Mouse (Mus musculus): ENCODE measurements around the gene Sfrp5. TPM values are rescaled to one million over a fixed set of nuclear protein-coding genes. Genes with fewer than 3 reads are reported as not detected.

The Sfrp5 gene
- not detected in 2 replicates for polyA plus RNA-seq (2012; ENCODE audit: insufficient read depth, insufficient read length, missing spikeins)

DNA sequence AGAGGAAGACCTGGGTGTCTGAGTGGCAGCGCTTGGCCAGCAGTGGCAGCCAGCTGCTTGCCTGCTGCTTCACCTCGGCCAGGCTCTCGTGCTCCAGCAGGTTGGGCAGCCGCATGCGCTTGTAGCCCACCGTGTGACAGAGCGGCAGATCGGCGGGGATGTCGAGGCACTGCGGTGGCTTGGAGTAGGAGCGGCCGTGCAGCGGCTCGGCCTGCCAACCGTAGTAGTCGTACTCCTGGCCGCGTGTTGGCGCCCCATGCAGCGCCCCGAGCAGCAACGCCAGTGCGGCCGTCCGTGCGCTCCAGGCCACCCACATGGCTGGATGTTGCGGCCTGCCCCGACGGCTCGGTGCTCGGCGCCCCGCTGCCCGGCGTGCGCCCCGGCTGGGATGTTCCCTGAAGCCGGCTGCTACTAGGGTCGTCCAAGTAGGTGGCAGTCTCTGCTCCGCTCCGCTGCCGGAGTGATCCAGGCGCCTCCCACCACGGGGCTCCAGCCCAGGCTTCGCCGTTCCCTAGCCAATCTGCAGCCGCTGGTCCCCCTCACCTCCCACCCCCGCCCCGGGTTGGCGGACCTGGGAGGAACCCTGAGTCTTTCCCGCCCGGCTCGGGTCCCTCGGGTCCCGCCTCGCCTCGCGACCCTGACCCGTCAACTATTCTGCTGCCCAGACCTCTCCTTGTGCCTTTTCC, at the start of gene Sfrp5:
Gene Sfrp5, minus strand, starts transcription at position 557 of the 686 bp plus-strand sequence.
- no peak for TF ChIP-seq CTCF (IDR thresholded peaks at IDR 0.05; ENCODE audit: low read depth, low read length)
- TF ChIP-seq POLR2A (IDR thresholded peaks at IDR 0.05; ENCODE audit: borderline replicate concordance, low read depth, low read length): no peak
- no peak within 1 kb of the TSS for H3K4me3 ChIP-seq (ENCODE audit: insufficient read depth, low read length)
- H3K4me1 ChIP-seq (ENCODE audit: control insufficient read depth, insufficient read depth, low read length): no peaks in the 10 kb centered on the region
- H3K27ac ChIP-seq (ENCODE audit: insufficient read depth, low read depth, low read length): no peak within 1 kb of the TSS

DNA sequence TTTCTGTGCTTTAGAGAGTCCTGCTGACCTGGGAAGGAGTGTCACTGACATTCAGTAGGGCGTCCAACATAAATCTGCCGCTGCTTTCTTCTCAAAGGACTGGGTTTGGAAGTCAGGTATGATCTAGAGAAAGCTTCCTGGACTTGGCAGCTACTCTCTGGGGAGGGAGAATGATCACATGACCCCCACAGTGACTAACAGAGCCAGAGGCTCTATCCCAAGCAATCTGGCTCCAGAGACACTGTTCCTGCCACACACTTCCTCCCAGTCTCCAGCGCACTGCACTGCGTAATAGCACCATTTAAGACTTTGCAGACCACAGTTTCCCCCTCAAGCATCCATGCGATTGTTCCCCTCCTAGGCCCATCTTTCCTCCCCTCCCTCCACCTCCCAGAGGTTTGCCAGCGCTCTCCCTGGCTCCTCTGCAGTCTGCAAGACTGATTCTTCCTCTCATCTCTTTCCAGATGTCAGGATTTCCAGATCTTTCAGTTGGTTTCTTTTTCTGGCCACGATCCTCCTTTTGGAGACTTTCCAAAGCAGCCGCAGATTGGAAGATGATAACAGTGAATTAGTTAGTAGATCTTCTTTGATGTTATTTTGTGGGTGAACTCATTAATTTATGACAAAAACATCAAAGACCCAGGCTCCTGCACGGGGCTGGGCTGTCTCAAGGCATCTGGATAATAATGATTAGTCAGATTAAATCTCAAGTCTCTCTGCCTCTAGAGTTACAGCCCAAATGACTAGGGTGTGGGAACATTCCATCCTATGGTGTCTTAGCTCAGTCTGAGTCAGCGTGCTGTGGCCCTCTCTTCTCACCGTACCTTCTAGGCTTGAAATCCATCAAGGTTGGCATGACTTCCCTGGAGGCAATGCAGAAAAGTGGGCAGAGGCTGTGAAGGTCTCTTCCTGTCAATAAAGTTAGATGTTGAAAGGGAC, 48.2 kb upstream of the Sfrp5 start:
- Histone ChIP-seq H3K27ac (ENCODE audit: insufficient read depth, low read depth, low read length) (no peak overlapping the region), H3K4me3 (ENCODE audit: insufficient read depth, low read length) (no peak overlapping the region), H3K4me1 (ENCODE audit: control insufficient read depth, insufficient read depth, low read length) (no peaks in the 10 kb centered on the region)
- TF ChIP-seq CTCF (IDR thresholded peaks at IDR 0.05; ENCODE audit: low read depth, low read length) (no peak), POLR2A (IDR thresholded peaks at IDR 0.05; ENCODE audit: borderline replicate concordance, low read depth, low read length) (no peak)

DNA sequence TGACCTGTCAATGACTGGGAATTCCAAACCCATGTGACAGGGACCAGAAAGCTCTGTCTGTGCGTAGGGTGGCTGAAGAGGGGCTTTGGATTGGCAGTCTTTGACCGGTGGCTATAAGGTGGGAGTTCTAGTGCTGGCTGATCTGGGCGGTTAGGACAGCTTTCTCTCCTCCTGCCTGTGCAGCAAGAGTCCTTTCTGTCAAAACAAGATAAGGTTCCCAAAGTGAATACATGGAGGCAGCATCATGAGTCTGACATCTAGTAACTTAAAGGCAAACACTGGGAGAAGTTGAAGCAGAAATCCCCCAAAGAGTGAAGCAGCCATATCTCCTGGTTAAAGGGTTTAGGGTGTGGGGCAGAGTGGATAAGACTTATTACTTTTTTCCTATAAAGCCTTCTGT, 45.5 kb upstream of the Sfrp5 start, which contains the start of gene Golga7b:
Gene Golga7b, plus strand, starts transcription at position 56 of the 400 bp plus-strand sequence.
- Histone ChIP-seq H3K27ac (ENCODE audit: insufficient read depth, low read depth, low read length) (no peak within 1 kb of the TSS), H3K4me1 (ENCODE audit: control insufficient read depth, insufficient read depth, low read length) (no peaks in the 10 kb centered on the region), H3K4me3 (ENCODE audit: insufficient read depth, low read length) (no peak within 1 kb of the TSS)
- TF ChIP-seq POLR2A (IDR thresholded peaks at IDR 0.05; ENCODE audit: borderline replicate concordance, low read depth, low read length): no peak
- no peak for TF ChIP-seq CTCF (IDR thresholded peaks at IDR 0.05; ENCODE audit: low read depth, low read length)

DNA sequence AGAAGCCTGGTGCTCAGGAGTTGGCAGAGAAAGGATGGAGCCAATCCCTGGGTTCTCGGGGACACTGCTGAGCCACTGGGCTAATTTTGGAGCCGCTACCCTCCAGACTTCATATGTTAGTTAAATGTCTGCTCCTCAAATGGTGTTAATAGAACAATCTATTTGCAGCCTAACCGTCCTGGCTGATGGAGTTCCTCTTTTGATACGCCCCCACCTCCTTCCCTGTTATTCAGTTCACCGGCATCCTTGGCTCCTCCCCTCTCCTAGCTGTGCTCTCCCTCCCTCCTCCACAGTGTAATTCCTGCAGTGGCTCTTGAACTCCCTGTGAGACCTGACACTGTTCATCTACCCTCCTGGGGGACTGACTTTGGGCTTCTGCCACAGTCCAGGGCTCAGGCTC, 44.6 kb upstream of the Sfrp5 start:
- TF ChIP-seq CTCF (IDR thresholded peaks at IDR 0.05; ENCODE audit: low read depth, low read length) (no peak), POLR2A (IDR thresholded peaks at IDR 0.05; ENCODE audit: borderline replicate concordance, low read depth, low read length) (no peak)
- H3K4me3 ChIP-seq (ENCODE audit: insufficient read depth, low read length): no peak overlapping the region
- no peak overlapping the region for H3K27ac ChIP-seq (ENCODE audit: insufficient read depth, low read depth, low read length)
- no peaks in the 10 kb centered on the region for H3K4me1 ChIP-seq (ENCODE audit: control insufficient read depth, insufficient read depth, low read length)

DNA sequence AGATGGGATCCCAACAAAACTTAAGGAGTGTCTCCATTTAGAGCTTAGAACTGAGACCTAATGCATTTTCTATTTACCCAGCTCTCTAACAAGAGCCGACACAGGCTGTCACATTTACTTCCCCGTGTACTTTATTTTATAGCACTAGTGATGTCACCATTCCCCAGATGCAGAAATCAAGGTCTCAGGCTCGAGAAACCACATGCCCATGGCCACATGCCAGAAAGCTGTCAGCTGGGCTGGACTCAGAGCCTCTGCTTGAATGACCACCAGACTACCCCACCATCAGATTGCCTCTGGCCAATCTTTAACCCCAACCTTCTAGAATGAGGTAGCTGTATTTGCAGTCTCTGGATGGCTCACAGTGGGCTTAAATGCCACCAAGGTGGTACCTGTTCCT, 41.3 kb upstream of the Sfrp5 start:
- H3K27ac ChIP-seq (ENCODE audit: insufficient read depth, low read depth, low read length): no peak overlapping the region
- H3K4me1 ChIP-seq (ENCODE audit: control insufficient read depth, insufficient read depth, low read length): no peaks in the 10 kb centered on the region
- TF ChIP-seq CTCF (IDR thresholded peaks at IDR 0.05; ENCODE audit: low read depth, low read length) (no peak), POLR2A (IDR thresholded peaks at IDR 0.05; ENCODE audit: borderline replicate concordance, low read depth, low read length) (no peak)
- H3K4me3 ChIP-seq (ENCODE audit: insufficient read depth, low read length): no peak overlapping the region

DNA sequence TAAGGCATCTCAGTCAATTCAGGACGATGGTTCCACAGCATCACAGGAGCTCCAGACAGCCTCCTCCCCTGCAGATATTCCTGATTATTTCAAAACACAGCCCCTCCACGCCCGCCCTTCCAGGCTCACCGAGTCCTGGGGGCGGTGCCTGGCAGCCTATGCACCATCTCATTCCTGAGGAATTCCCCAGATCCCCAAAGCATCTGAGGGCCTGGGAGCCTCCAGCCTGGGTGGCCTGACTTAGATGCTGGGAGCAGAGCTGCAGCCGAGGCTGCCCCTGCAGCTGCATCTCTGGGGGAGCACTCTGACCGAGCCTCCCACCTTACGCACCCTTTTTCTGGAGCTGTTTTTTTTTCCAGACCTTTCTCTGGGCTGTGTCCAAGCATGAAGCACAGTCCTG, 38.8 kb upstream of the Sfrp5 start:
- TF ChIP-seq POLR2A (IDR thresholded peaks at IDR 0.05; ENCODE audit: borderline replicate concordance, low read depth, low read length) (no peak), CTCF (IDR thresholded peaks at IDR 0.05; ENCODE audit: low read depth, low read length) (no peak)

DNA sequence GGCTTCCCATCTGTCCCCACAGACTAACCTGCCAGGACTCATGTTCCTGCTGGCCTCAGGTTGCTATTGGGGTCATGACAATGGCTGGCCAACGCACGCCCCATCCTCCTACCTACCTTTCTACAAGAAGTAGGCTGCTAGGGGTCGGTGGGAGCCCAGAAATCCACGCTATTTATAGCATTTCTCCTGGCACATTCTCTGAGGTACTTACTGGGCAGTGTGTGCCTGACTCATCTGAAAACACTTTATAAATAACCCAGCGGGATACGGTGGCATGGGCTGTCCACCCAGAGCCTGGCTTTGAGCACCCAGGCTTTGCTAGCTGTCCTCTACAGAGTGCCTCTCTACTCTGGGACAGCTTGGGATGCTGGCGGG, 36.3 kb upstream of the Sfrp5 start:
- no peaks in the 10 kb centered on the region for H3K4me1 ChIP-seq (ENCODE audit: control insufficient read depth, insufficient read depth, low read length)
- no peak overlapping the region for H3K4me3 ChIP-seq (ENCODE audit: insufficient read depth, low read length)
- no peak overlapping the region for H3K27ac ChIP-seq (ENCODE audit: insufficient read depth, low read depth, low read length)
- no peak for TF ChIP-seq CTCF (IDR thresholded peaks at IDR 0.05; ENCODE audit: low read depth, low read length)
- TF ChIP-seq POLR2A (IDR thresholded peaks at IDR 0.05; ENCODE audit: borderline replicate concordance, low read depth, low read length): no peak

More for the DNA sequence above, 38.8 kb upstream of the Sfrp5 start:
- Histone ChIP-seq H3K4me3 (ENCODE audit: insufficient read depth, low read length) (no peak overlapping the region), H3K27ac (ENCODE audit: insufficient read depth, low read depth, low read length) (no peak overlapping the region), H3K4me1 (ENCODE audit: control insufficient read depth, insufficient read depth, low read length) (no peaks in the 10 kb centered on the region)

DNA sequence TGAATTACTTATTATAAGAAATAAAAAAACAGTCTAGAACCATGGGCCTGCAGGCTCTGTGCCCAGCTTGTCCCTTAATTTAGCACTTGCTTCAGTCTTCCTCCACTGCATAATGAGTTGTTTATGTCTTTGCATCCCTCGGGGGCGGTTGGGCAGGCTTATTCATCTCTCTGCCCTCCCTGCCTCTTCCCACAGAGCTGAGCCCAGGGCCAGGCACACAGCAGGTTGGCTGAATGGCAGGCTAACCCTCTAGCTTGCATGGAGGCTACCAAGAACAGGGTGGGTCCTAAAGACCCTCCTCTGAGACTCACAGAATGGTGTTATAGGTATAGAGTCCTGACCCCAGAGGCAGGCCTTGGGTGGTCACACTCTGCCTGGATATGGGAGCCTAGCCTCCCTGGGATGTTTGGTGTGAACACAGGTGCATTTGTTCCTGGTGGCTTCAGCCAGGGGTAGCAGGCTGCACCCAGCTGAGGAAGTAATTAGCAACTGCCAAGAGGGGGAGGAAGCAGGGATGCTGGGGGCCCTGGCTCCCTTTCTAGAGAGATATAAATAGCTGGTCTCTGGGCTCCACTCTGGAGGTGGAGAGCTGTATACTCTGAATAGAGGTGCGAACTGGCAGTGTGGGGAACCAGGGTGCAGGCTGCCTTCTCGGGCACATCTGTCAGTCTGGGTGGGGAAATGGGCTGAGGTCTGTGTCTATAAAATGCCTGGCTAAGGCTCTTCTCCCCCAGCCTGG, 35.7 kb upstream of the Sfrp5 start:
- TF ChIP-seq POLR2A (IDR thresholded peaks at IDR 0.05; ENCODE audit: borderline replicate concordance, low read depth, low read length) (no peak), CTCF (IDR thresholded peaks at IDR 0.05; ENCODE audit: low read depth, low read length) (no peak)
- H3K4me3 ChIP-seq (ENCODE audit: insufficient read depth, low read length): no peak overlapping the region
- no peaks in the 10 kb centered on the region for H3K4me1 ChIP-seq (ENCODE audit: control insufficient read depth, insufficient read depth, low read length)
- no peak overlapping the region for H3K27ac ChIP-seq (ENCODE audit: insufficient read depth, low read depth, low read length)

DNA sequence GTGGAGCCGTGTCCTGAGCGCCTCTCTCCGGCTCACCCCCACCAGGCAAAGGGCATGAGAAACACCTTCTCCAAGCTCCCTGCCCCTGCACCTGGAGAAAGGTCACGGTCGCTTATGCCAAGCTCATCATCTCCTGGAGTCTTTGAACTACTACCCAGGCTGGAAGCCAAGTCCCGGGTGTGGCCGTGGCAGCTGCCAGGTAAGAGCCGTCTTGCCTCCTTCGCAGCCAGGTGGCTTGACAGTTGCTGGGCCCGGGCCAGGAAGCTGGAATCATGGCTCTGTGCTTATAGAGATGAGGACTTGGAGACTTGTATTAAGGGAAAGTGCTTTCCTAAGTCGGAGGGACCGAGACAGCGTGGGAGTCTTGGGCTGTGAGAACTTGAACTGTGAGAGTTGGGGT, 28.9 kb upstream of the Sfrp5 start:
- TF ChIP-seq POLR2A (IDR thresholded peaks at IDR 0.05; ENCODE audit: borderline replicate concordance, low read depth, low read length) (no peak), CTCF (IDR thresholded peaks at IDR 0.05; ENCODE audit: low read depth, low read length) (no peak)
- no peak overlapping the region for H3K27ac ChIP-seq (ENCODE audit: insufficient read depth, low read depth, low read length)
- no peaks in the 10 kb centered on the region for H3K4me1 ChIP-seq (ENCODE audit: control insufficient read depth, insufficient read depth, low read length)
- no peak overlapping the region for H3K4me3 ChIP-seq (ENCODE audit: insufficient read depth, low read length)
